Mouse (Mus musculus): ENCODE measurements around the gene Kncn.

Kncn gene

GRCm38 (mm10) chr4:115937061-115937976 is 53.1 kb downstream of the Kncn start:
- DNase-seq (ENCODE audit: low spot score), result no peak

GRCm38 (mm10) chr4:115938276-115939160 is 54.3 kb downstream of the Kncn start:
- no peak for DNase-seq (ENCODE audit: low spot score)

Measured in urinary bladder, postnatal 14 days (tissue).